9 mouse cellular contexts compared by ENCODE assay signal in the genomic region with DNA sequence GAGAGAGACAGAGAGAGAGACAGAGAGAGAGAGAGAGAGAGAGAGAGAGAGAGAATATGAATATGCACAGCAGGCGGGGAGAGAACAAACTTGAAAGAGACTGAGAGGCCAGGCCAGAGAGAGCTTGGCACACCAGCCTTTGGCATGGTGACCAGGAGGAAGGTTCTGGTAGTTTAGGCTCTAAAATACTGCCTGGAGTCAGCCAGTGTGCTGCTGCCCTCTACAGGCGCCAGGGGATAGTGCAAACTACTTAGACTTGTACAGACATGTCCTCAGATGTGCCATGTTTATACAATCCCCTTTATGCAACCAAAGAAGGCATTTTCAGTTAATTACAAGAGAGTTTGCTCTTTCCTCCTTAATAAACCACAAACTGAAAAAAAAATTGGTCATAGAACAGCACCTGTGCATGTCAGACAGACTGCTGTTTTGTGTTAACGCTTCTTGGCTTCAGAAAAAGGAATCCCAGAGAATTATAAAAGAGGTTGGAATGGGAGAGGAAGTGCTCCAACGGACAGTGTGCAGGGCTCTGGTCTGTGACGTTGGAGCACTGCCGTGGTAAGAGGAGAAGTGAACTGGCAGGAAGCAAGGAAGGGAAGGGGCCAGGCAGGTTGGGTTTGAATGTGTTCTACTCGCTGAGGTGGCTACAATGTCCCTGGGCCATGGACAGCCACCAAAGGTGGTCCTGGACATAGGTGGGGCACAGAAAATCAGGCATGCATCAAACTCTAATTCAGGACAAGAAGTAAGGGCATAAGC.
DNase-seq lines count a peak whose midpoint lies in the region; ATAC-seq lines count a peak whose summit lies in the region.
"Had no signal": no experiment of that assay in that cellular context is flagged by ENCODE, and none has a peak within 500 bp of the region (broad histone marks: within the 10 kb centered on the region; RNA-seq: fewer than 3 reads in every experiment).

No protein-coding gene starts in this region.

- no peak overlapping the region for H3K9ac ChIP-seq in heart, embryonic 14.5 days (ENCODE audit: low read length)
- no peak overlapping the region for H3K9ac ChIP-seq in liver, embryonic 12.5 days
- no peak overlapping the region for H3K9ac ChIP-seq in stomach, embryonic 15.5 days
- H3K9ac ChIP-seq: liver, embryonic 15.5 days had no signal

- no peaks in the 10 kb centered on the region for H3K9me3 ChIP-seq in forebrain, embryonic 10.5 days
- no peaks in the 10 kb centered on the region for H3K9me3 ChIP-seq in heart, embryonic 14.5 days (ENCODE audit: control insufficient read depth, low read length)
- no peaks in the 10 kb centered on the region for H3K9me3 ChIP-seq in liver, embryonic 12.5 days (replicated peaks)
- no peaks in the 10 kb centered on the region for H3K9me3 ChIP-seq in stomach, embryonic 15.5 days
- H3K9me3 ChIP-seq: liver, embryonic 15.5 days had no signal

- H3K27me3 ChIP-seq in forebrain, embryonic 10.5 days (ENCODE audit: poor library complexity, severe bottlenecking) = no peaks in the 10 kb centered on the region
- no peaks in the 10 kb centered on the region for H3K27me3 ChIP-seq in heart, embryonic 14.5 days (ENCODE audit: control insufficient read depth, insufficient read depth, low read length)
- H3K27me3 ChIP-seq in liver, embryonic 12.5 days (replicated peaks) = no peaks in the 10 kb centered on the region; the same call in 1 of the 2 replicates
- no peaks in the 10 kb centered on the region for H3K27me3 ChIP-seq in stomach, embryonic 15.5 days (replicated peaks)
- H3K27me3 ChIP-seq: liver, embryonic 15.5 days had no signal

- H3K4me3 ChIP-seq in forebrain, embryonic 10.5 days = no peak overlapping the region
- H3K4me3 ChIP-seq in heart, embryonic 14.5 days (ENCODE audit: control insufficient read depth in 1 of 2, insufficient read depth in 1 of 2, low read depth in 1 of 2, low read length in 2 of 2) = no peak overlapping the region
- H3K4me3 ChIP-seq in liver, embryonic 12.5 days = no peak overlapping the region
- no peak overlapping the region for H3K4me3 ChIP-seq in stomach, embryonic 15.5 days (replicated peaks)
- H3K4me3 ChIP-seq: liver, embryonic 15.5 days had no signal

- H3K4me1 ChIP-seq in forebrain, embryonic 10.5 days = peaks cover 55% of the 10 kb centered on the region
- H3K4me1 ChIP-seq in heart, embryonic 14.5 days (ENCODE audit: control insufficient read depth in 2 of 2, insufficient read depth in 2 of 2, low read length in 2 of 2) = peaks cover 18 to 64% of the 10 kb centered on the region in 2 experiments
- H3K4me1 ChIP-seq in liver, embryonic 12.5 days = peaks cover 6% of the 10 kb centered on the region; the same call in 1 of the 2 replicates
- H3K4me1 ChIP-seq in stomach, embryonic 15.5 days = peaks cover 11% of the 10 kb centered on the region; the same call in 1 of the 2 replicates
- H3K4me1 ChIP-seq: liver, embryonic 15.5 days had no signal

- DNase-seq in CD8-positive naive resting alpha-beta T cell, adult 2 months (ENCODE audit: low read depth in 2 of 2, low spot score in 2 of 2) = peak; percentile 43 to 56
- peak; percentile 44 for DNase-seq in c-Kit-positive CD71-negative TER-119-negative erythroid progenitor cells, embryonic 14.5 days (ENCODE audit: low read depth)
- DNase-seq in forebrain, embryonic 10.5 days (ENCODE audit: extremely low spot score, low spot score) = peak; percentile 74
- DNase-seq in kidney, postnatal 10 days = peak; percentile 96
- peak; percentile 77 for DNase-seq in neural tube, embryonic 10.5 days (ENCODE audit: extremely low spot score, low spot score)

- no peak overlapping the region for H3K4me2 ChIP-seq in heart, embryonic 14.5 days (ENCODE audit: low read length)
- no peak overlapping the region for H3K4me2 ChIP-seq in liver, embryonic 12.5 days
- no peak overlapping the region for H3K4me2 ChIP-seq in stomach, embryonic 15.5 days
- H3K4me2 ChIP-seq: liver, embryonic 15.5 days had no signal

- H3K36me3 ChIP-seq in forebrain, embryonic 10.5 days (replicated peaks) = peaks cover 4% of the 10 kb centered on the region
- H3K36me3 ChIP-seq in heart, embryonic 14.5 days (ENCODE audit: control insufficient read depth, insufficient read depth, low read length) = peaks cover 14% of the 10 kb centered on the region
- H3K36me3 ChIP-seq in liver, embryonic 12.5 days = no peaks in the 10 kb centered on the region
- H3K36me3 ChIP-seq in stomach, embryonic 15.5 days = no peaks in the 10 kb centered on the region
- H3K36me3 ChIP-seq: liver, embryonic 15.5 days had no signal

- peak overlapping the region; percentile 82 for H3K27ac ChIP-seq in forebrain, embryonic 10.5 days
- peak overlapping the region; percentile 20 to 64 for H3K27ac ChIP-seq in heart, embryonic 14.5 days (replicated peaks in 1 of 2; ENCODE audit: control insufficient read depth in 1 of 2, insufficient read depth in 1 of 2, low read depth in 2 of 2, low read length in 2 of 2)
- no peak overlapping the region for H3K27ac ChIP-seq in liver, embryonic 12.5 days
- peak overlapping the region; percentile 51; the same call in 1 of the 2 replicates for H3K27ac ChIP-seq in stomach, embryonic 15.5 days
- H3K27ac ChIP-seq: liver, embryonic 15.5 days had no signal

- 56% methylated on average over 7 of the region's 7 CpGs for WGBS in forebrain, embryonic 10.5 days
- WGBS in heart, embryonic 14.5 days = 41% methylated on average over 7 of the region's 7 CpGs
- WGBS in liver, embryonic 12.5 days (ENCODE audit: insufficient replicate concordance) = 33% methylated on average over 7 of the region's 7 CpGs
- 36% methylated on average over 7 of the region's 7 CpGs for WGBS in stomach, embryonic 15.5 days

- ATAC-seq in heart, embryonic 14.5 days (ENCODE audit: insufficient number of reproducible peaks, insufficient read depth, low FRiP score, low read depth) = no peak
- ATAC-seq in liver, embryonic 12.5 days = peak; percentile 46; the same call in 1 of the 2 replicates
- peak; percentile 47; the same call in 1 of the 2 replicates for ATAC-seq in stomach, embryonic 15.5 days (ENCODE audit: insufficient read depth, low FRiP score, low read depth)

Comparison
In these comparisons a context has a peak if more than half of its experiments do, and no peak if none do; other contexts are left out.
1. DNase-seq: peak in every context shown above with its lines; median percentile 96 in kidney, postnatal 10 days; 77 in neural tube, embryonic 10.5 days; 74 in forebrain, embryonic 10.5 days; 50 in CD8-positive naive resting alpha-beta T cell, adult 2 months; 44 in c-Kit-positive CD71-negative TER-119-negative erythroid progenitor cells, embryonic 14.5 days.